Mouse (Mus musculus) kidney, embryonic 16.5 days (tissue): ENCODE measurements around the gene Fads2. TPM values are rescaled to one million over a fixed set of nuclear protein-coding genes. Genes with fewer than 3 reads are reported as not detected.

Source experiments
- ATAC-seq: fragments of 200-750 bp; cut with Nextera tagmentation; 2 replicates; pipeline ENCODE4 v1.8.0; 2017; ENCODE audit warnings: moderate TSS enrichment; ENCODE audit not compliant: low FRiP score, low TSS enrichment
- H3K27ac ChIP-seq: fragments of 300-500 bp; sonication (generic); 2 replicates; pipeline ENCODE4 v1.5.1; 2014; ENCODE audit warnings: low read length
- H3K27me3 ChIP-seq: fragments of 300-500 bp; sonication (generic); 2 replicates; pipeline ENCODE4 v1.6.1; 2014; ENCODE audit warnings: low read length, control low read depth, mixed read lengths; ENCODE audit not compliant: insufficient read depth
- H3K36me3 ChIP-seq: fragments of 300-500 bp; sonication (generic); 2 replicates; pipeline ENCODE4 v1.6.1; 2014; ENCODE audit warnings: low read length, control low read depth, mixed read lengths; ENCODE audit not compliant: insufficient read depth
- H3K4me1 ChIP-seq: fragments of 300-500 bp; sonication (generic); 2 replicates; pipeline ENCODE4 v1.6.1; 2014; ENCODE audit warnings: low read length, control low read depth, mixed read lengths; ENCODE audit not compliant: insufficient read depth
- H3K4me2 ChIP-seq: fragments of 300-500 bp; sonication (generic); replicated peaks from 2 replicates; pipeline ENCODE4 v1.6.1; 2014; ENCODE audit warnings: low read depth, low read length
- H3K4me3 ChIP-seq: fragments of 300-500 bp; sonication (generic); 2 replicates; pipeline ENCODE4 v1.5.1; 2014; ENCODE audit warnings: mild to moderate bottlenecking, low read length
- H3K9ac ChIP-seq: fragments of 300-500 bp; sonication (generic); replicated peaks from 2 replicates; pipeline ENCODE4 v1.6.1; 2014; ENCODE audit warnings: low read length
- H3K9me3 ChIP-seq: fragments of 300-500 bp; sonication (generic); 2 replicates; pipeline ENCODE4 v1.6.1; 2016; ENCODE audit warnings: low read length, control low read depth
- WGBS: fragments of 180-500 bp; shearing (Covaris S2); extraction: QIAGEN DNeasy Blood & Tissue Kit; methylation state at CpG from one replicate; pipeline ENCODE4 v1.1.7; 2014; 5-methylcytosine and 5-hydroxymethylcytosine counted together
- polyA plus RNA-seq: library from polyadenylated mRNA; unstranded; fragments of >200 nt; fragmentation: Nextera tagmentation; extraction: Ambion mirVana; gene quantifications from 2 replicates; pipeline ENCODE4 v1.2.1, GENCODE M21; 2015

Fads2 gene
- polyA plus RNA-seq, 1 experiment from 2014 or later: 85.9 TPM

GRCm38 (mm10) chr19:10123892-10124634, 22.5 kb upstream of the Fads2 start:
- 80% methylated on average over 7 of the region's 7 CpGs for WGBS
- no peaks in the 10 kb centered on the region for H3K9me3 ChIP-seq
- ATAC-seq: no peak
- H3K27ac ChIP-seq: no peak overlapping the region
- H3K27me3 ChIP-seq: no peaks in the 10 kb centered on the region
- no peaks in the 10 kb centered on the region for H3K36me3 ChIP-seq
- H3K4me2 ChIP-seq: no peak overlapping the region
- no peak overlapping the region for H3K9ac ChIP-seq
- H3K4me3 ChIP-seq: no peak overlapping the region
- 0 out of 2 replicates have a peak, but pooled peaks cover 3% of the 10 kb centered on the region for H3K4me1 ChIP-seq

- Histone ChIP-seq H3K27me3 (no peaks in the 10 kb centered on the region), H3K4me1 (0 out of 2 replicates have a peak, but pooled peaks cover 3% of the 10 kb centered on the region), H3K9ac (no peak overlapping the region), H3K27ac (no peak overlapping the region), H3K9me3 (no peaks in the 10 kb centered on the region), H3K4me3 (no peak overlapping the region), H3K36me3 (no peaks in the 10 kb centered on the region), H3K4me2 (no peak overlapping the region)
- 80% methylated on average over 5 of the region's 5 CpGs for WGBS
- ATAC-seq: no peak
These were observed 20.6 kb upstream of the Fads2 start for GRCm38 (mm10) chr19:10122021-10122631.

- Histone ChIP-seq H3K4me3 (no peak overlapping the region), H3K27ac (no peak overlapping the region), H3K4me2 (no peak overlapping the region), H3K27me3 (no peaks in the 10 kb centered on the region), H3K36me3 (no peaks in the 10 kb centered on the region), H3K9ac (no peak overlapping the region), H3K4me1 (no peaks in the 10 kb centered on the region), H3K9me3 (no peaks in the 10 kb centered on the region)
- no peak for ATAC-seq
- WGBS: 80% methylated on average over 3 of the region's 3 CpGs
These were observed 15.1 kb upstream of the Fads2 start for GRCm38 (mm10) chr19:10116641-10117040.

DNA sequence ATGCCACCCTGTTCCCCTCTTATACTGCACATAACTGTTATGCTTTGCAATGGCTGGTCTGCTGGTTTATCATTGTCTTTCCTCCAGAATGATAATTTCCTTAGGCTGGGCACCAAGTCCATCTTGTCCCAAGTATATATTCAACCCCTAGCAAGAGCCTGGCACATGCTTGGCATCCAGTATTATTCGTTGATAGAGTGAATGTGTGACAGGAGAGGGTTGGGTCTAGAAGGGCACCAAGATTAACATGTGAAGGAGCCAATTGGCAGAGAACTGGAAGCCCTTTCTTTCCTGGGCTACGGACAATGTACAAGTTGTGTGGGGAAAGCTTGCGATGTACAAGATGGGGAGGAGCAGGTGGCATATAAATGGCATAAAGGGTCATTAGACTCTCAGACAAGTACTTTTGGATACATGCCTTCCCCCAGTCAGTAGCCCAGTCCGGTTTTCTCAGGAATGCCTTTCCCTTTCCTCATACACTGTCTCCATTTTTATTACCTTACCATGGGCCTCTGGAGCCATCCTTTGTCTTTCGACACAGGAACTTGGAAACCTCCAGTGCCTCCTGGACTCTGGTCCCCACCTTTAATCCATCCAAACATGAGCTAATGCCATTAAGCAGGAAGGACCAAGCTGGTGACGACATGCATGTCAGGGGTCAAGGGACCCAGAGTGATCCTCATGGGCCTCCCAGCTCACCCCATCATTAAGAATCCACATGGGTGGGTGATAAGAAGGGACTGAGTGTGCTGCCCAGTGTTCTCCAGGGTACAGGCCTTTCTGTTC, 14.0 kb upstream of the Fads2 start:
- 78% methylated on average over 6 of the region's 6 CpGs for WGBS
- no peak overlapping the region for H3K4me3 ChIP-seq
- H3K4me1 ChIP-seq: no peaks in the 10 kb centered on the region
- ATAC-seq: no peak
- H3K4me2 ChIP-seq: no peak overlapping the region
- H3K36me3 ChIP-seq: no peaks in the 10 kb centered on the region
- no peaks in the 10 kb centered on the region for H3K9me3 ChIP-seq
- no peak overlapping the region for H3K27ac ChIP-seq
- H3K27me3 ChIP-seq: no peaks in the 10 kb centered on the region
- no peak overlapping the region for H3K9ac ChIP-seq

DNA sequence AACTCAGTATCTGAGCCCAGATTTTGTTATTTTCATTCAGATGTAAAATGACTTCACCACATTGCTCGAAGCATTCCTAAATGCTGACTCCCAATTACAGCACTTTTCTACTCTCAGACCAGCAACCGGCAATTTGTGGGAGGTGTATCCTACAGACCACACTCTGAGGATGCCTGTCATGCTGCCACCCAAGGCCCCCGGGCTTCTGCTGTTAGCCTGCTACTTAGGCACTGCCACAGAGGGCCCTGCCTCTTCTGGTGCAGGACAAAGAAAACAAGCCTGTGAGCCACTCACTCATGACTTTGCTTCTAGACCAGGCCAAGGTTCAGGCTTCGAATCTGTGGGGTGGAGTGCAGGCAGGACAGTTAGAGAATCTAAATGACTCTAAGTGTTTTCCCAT, 11.4 kb upstream of the Fads2 start:
- H3K4me3 ChIP-seq: no peak overlapping the region
- no peak overlapping the region for H3K27ac ChIP-seq
- H3K36me3 ChIP-seq: no peaks in the 10 kb centered on the region
- H3K4me1 ChIP-seq: no peaks in the 10 kb centered on the region
- 67% methylated on average over 4 of the region's 4 CpGs for WGBS
- H3K9ac ChIP-seq: no peak overlapping the region
- no peak overlapping the region for H3K4me2 ChIP-seq
- H3K9me3 ChIP-seq: no peaks in the 10 kb centered on the region
- H3K27me3 ChIP-seq: no peaks in the 10 kb centered on the region
- no peak for ATAC-seq

DNA sequence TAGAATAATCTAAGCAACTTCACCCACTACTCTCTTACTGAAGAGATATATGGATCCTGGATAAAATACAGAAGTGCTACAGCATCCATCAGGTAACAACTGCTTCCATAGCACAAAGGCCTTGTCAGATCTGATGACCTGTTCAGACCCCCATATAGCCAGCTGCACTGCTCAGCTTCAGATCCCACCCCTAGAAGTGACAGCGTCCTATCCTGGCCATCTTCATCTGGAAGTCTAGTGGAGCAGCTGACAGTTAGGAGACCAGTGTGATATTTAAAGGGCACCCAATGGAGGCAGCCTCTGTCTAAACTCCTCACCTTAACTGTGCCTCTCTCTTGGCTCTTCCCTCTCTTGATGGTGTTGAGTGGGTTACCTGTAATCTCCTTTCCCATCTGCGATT, 7.1 kb upstream of the Fads2 start:
- no peaks in the 10 kb centered on the region for H3K9me3 ChIP-seq
- no peak for ATAC-seq
- 84% methylated on average over 2 of the region's 2 CpGs for WGBS
- H3K9ac ChIP-seq: no peak overlapping the region
- H3K27ac ChIP-seq: no peak overlapping the region
- H3K36me3 ChIP-seq: no peaks in the 10 kb centered on the region
- H3K4me2 ChIP-seq: no peak overlapping the region
- H3K27me3 ChIP-seq: no peaks in the 10 kb centered on the region
- H3K4me1 ChIP-seq: no peaks in the 10 kb centered on the region
- no peak overlapping the region for H3K4me3 ChIP-seq

GRCm38 (mm10) chr19:10108129-10108528, 6.6 kb upstream of the Fads2 start:
- Histone ChIP-seq H3K4me3 (no peak overlapping the region), H3K4me1 (no peaks in the 10 kb centered on the region), H3K9ac (no peak overlapping the region), H3K36me3 (no peaks in the 10 kb centered on the region), H3K27ac (no peak overlapping the region), H3K9me3 (no peaks in the 10 kb centered on the region), H3K27me3 (no peaks in the 10 kb centered on the region), H3K4me2 (no peak overlapping the region)
- WGBS: 89% methylated on average over 1 of the region's 1 CpGs
- no peak for ATAC-seq

- no peak overlapping the region for H3K4me2 ChIP-seq
- no peaks in the 10 kb centered on the region for H3K27me3 ChIP-seq
- no peaks in the 10 kb centered on the region for H3K9me3 ChIP-seq
- H3K9ac ChIP-seq: no peak overlapping the region
- H3K4me3 ChIP-seq: no peak overlapping the region
- H3K36me3 ChIP-seq: no peaks in the 10 kb centered on the region
- H3K4me1 ChIP-seq: peaks cover 5% of the 10 kb centered on the region; the same call in 1 of the 2 replicates
- H3K27ac ChIP-seq: no peak overlapping the region
- 77% methylated on average over 5 of the region's 5 CpGs for WGBS
- ATAC-seq: no peak
These were observed 5.6 kb upstream of the Fads2 start for GRCm38 (mm10) chr19:10107051-10107611.

DNA sequence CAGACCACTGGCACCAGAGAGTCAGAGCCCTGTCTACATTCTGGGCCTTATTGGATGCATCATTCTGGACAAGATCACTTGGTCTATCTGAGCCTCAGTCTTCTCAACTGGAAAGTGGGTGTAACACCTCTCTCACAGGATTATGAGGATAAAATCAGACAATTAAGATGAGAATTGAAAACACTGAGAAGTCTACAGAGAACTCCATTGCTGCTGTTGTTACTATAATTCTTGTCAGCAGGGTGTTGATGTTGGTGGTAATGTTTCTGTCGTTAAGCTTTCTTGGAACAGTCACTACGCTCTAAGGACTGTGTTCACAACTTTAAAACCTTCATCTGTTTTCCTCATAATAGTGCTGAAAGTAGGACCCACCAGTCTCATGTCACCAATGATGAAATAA, 5.1 kb upstream of the Fads2 start:
- Histone ChIP-seq H3K9ac (no peak overlapping the region), H3K27me3 (no peaks in the 10 kb centered on the region), H3K27ac (no peak overlapping the region), H3K4me2 (no peak overlapping the region), H3K4me1 (peaks cover 7% of the 10 kb centered on the region; the same call in 1 of the 2 replicates), H3K9me3 (no peaks in the 10 kb centered on the region), H3K36me3 (no peaks in the 10 kb centered on the region), H3K4me3 (no peak overlapping the region)
- WGBS: 84% methylated on average over 2 of the region's 2 CpGs
- ATAC-seq: no peak
